Mouse (Mus musculus): ENCODE data around the gene Isyna1. TPM values are rescaled to one million over a fixed set of nuclear protein-coding genes. Genes with fewer than 3 reads are reported as not detected.

Isyna1 gene
- 51.3 and 51.4 TPM in 2 replicates for total RNA-seq (2017)

DNA sequence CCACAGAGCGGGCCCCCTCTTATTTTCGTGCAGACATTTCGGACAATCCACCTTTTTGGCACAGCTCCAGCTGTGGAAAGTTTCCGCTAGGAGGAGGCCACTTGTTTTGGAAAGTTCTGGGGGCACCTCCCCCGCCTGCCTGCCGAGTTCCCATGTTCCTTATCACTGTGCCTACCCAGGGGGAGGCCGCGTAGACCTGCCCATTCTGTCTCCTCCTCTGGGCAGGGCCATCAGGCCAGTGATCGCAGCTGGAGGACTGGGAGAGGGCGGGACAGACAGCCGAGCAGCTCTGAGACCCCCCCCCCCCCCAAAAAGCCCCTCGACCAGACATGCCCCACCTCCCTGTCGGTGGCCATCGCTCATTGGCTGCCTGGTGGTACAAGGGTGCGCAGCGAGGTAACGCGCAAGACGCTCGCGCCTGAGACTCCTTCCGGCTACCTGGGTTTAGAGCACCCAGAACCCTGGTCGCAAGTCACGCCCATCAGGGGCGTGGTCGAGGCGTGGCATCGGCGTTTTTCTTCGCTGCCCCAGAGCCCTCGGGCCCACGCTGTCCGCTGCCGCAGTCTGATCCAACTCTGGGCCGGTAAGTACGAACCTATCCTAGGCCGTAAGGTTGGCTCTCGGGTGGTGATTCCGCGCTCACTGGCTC lies at the start of gene Isyna1:
Gene Isyna1 (plus strand): TSS at position 413 of the 649 bp plus-strand sequence.
- ATAC-seq (ENCODE audit: extremely low read depth, insufficient number of reproducible peaks, low FRiP score, poor library complexity, severe bottlenecking): peak; percentile 84

DNA sequence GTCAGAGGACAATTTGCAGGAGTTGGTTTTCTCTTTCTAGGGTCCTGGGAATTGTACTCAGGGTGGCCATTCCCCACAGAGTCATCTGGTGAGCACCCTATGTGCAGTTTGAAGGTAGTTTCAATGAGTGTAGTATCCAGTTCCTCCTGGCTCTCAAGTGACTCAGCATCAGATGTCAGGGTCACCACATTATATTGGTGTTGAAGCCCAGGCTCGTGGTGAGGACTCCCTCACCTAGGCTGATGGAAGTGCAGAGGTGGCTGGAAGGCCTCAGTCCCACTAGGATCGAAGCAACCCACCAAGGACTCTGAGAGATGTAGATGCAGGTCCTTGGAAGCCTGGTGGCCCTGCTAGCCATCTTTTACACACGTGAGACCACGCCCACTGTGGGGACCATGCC lies 47.8 kb upstream of the Isyna1 start:
- no peak for ATAC-seq (ENCODE audit: extremely low read depth, insufficient number of reproducible peaks, low FRiP score, poor library complexity, severe bottlenecking)

DNA sequence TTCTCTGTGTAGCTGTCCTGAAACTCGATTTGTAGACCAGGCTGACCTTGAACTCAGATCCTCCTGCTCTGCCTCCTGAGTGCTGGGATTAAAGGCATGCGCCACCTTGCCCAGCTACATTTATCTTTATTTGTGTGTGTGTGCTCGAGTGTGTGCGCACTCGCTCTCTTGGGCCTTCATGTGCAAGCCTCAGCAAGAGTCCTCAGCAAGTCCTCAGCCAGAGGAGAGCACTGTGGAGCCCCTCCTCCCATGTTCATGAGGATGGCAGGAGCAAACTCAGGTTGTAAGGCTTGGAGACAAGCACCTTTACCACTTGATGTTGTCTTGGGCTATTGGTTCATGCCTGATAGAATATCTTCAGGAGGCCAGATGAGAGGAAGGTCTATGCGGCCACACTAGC lies 46.4 kb upstream of the Isyna1 start:
- no peak for ATAC-seq (ENCODE audit: extremely low read depth, insufficient number of reproducible peaks, low FRiP score, poor library complexity, severe bottlenecking)

DNA sequence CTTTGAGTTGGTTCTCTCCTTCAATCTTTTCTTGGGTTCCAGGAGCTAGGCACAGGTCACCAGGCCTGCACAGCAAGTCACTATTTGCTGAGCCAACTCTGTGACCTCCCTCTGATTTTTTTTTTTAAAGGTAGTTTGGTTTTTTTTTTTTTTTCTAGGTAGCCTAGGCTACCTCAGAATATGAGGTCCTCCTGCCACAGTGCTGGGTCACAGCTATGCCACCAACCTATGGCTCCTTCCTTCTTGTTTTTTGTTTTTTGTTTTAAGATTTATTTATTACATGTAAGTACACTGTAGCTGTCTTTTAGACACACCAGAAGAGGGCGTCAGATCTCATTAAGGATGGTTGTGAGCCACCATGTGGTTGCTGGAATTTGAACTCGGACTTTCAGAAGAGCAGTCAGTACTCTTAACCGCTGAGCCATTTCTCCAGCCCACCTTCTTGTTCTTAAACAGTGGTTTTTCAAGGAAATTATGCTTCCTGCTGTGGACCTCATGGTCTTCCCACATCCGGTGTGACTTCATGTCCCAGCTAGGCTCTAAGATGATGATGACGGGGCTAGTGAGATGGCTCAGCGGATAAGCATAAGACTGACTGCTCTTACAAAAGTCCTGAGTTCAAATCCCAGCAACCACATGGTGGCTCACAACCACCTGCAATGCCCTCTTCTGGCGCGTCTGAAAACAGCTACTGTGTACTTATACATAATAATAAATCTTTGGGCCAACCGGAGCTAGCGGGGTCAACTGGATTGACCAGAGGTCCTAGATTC lies 44.6 kb upstream of the Isyna1 start:
- ATAC-seq (ENCODE audit: extremely low read depth, insufficient number of reproducible peaks, low FRiP score, poor library complexity, severe bottlenecking): no peak

DNA sequence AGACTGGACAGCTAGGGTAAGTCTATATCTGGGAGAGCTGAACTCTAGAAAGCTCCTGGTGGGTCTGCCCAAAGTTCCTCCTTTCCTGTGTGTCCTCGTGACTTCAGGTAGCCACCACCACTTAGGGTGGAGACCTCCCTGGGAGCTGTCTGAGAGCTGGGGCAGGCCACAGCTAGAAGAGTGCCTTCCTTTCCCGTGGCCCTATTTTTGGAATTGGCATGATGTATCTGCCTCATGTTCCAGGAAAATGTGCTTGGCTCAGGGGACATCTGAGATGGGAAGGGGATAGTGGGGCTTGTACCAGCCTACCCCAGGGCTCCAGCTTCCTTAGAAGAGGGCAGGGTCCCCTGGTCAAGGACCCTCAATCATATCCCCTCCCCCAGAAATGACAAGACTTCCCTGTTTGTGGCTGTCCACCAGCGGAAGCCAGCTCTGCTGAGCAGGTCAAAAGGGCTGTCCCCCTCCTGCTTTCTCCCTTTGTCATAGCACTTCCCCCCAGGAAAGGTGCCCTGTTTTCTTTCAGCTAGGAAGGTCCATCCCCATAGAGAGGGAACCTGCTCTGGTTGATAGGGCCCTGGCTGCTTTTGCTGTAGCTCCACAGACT lies 42.5 kb upstream of the Isyna1 start:
- no peak for ATAC-seq (ENCODE audit: extremely low read depth, insufficient number of reproducible peaks, low FRiP score, poor library complexity, severe bottlenecking)

DNA sequence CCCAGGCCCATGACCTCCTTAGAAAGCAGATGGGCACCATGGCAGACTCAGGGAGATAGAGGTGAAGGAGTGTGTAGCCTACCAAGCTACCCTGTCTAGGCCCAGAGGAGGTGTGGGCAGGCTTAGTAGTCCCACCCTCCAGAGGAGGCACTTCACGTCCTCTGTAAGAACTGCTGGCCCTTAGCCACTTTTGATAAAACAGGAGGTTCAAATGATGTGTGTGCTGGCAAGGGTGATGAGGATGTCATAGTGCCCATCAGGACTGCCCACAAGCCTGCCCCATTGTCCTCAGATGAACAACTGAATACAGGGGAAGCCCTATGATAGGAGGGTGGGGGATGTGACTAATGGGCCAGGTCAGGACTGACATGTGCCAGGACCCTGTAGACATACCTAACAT lies 41.3 kb upstream of the Isyna1 start:
- no peak for ATAC-seq (ENCODE audit: extremely low read depth, insufficient number of reproducible peaks, low FRiP score, poor library complexity, severe bottlenecking)

DNA sequence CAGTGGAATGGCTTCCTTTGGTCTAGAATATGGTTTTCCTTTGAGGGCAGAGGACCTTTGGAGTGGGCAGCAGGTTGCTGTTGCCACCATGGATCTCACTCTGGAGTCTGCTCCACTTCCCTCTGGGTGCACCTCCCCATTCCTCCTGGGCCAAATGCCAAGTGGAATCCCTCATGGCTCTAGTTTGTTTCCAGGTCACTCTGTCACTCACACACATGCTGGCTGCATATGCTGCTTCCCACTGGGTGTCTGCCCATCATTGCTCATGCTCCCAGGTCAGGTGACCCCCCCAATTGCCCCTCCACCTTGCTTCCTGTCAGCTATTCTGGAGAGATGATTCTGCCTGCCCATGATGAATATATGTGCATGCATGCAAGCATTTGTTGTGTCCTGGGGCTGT lies 40.4 kb upstream of the Isyna1 start:
- no peak for ATAC-seq (ENCODE audit: extremely low read depth, insufficient number of reproducible peaks, low FRiP score, poor library complexity, severe bottlenecking)

DNA sequence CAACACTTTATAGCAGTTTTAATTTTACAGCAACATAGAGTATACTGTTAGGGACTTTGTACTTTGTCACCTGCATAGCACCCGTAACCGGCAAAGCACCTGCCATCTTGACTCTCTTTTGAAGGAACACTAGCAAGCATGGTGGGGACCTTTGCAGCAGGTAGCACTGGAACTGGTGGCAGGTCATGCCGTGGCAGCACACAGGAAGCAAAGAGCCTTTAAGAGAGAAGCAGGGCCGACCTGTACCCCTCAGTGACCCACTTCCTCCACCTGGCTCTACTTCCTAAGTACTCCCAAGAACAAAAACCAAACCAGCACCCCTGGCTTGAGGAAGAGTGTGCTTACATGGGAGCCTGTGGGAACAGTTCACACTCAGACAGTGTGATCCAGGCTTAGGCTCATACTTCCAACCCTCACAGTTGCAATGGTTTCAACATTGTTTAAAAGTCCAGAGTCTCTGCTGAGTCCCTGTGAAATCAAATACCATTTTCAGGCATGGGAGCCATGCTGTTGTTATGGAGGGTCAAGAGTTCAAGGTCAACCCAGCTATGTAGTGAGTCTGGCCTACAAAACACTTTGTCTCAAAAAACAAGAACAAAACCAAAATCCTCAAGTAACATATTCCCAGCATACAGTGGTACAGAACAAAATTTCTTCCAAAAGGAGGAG lies 39.0 kb upstream of the Isyna1 start:
- ATAC-seq (ENCODE audit: extremely low read depth, insufficient number of reproducible peaks, low FRiP score, poor library complexity, severe bottlenecking): no peak

DNA sequence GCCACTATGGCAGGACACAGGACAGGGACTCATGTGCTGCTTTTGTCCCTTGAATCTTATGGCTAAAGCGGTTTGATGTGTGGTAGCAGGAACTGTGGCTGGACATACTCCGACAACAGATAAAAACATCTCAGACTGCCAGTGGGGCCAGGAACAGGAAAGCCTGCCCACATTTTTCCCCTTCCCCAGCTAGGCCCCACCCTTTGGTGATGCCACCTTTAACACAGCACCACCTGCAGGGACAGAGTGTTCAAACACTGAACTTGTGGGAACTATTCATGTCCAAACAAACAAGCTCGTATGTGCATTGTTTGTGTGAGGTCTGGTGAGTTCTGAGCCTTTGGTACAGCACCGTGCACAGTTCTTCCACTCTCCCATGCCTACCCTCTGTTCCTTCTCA lies 35.8 kb upstream of the Isyna1 start:
- ATAC-seq (ENCODE audit: extremely low read depth, insufficient number of reproducible peaks, low FRiP score, poor library complexity, severe bottlenecking): peak; percentile 27; the same call in 1 of the 2 replicates

DNA sequence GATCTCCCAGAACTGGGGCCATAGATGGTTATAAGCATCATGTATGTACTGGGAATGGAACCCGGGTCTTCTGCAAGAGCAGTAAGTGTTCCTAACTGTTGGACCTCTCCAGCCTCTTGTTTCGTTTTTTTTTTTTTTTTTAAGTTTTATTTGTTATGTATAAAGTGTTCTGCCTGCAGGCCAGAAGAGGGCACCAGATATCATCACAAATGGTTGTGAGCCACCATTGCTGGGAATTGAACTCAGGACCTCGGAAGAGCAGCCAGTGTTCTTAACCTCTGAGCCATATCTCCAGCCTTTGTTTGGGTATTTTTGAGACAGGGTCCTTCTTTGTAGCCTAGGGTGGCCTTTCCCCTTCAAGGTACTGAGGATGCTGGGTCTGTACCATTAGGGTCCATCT lies 35.2 kb upstream of the Isyna1 start:
- ATAC-seq (ENCODE audit: extremely low read depth, insufficient number of reproducible peaks, low FRiP score, poor library complexity, severe bottlenecking): no peak

DNA sequence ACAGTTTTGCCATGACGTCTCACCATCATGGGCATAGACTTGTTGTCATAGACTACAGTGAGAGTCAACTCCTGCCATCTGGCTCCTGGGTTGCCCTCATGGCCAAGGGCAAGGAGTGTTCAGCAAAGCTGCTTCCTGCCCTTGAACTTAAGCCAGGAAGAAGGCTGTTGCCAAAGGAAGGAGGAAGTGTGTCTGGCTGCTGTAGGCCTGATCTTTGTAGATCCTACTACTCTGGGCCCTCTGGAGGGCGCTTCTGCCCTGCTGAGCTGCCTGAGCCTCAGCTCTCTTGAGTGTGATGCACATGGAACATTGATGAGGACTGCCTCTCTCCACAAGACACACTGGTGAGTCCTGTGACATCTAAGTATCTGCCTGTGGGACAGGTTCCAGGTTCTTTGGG lies 34.1 kb upstream of the Isyna1 start:
- peak; percentile 46 for ATAC-seq (ENCODE audit: extremely low read depth, insufficient number of reproducible peaks, low FRiP score, poor library complexity, severe bottlenecking)

DNA sequence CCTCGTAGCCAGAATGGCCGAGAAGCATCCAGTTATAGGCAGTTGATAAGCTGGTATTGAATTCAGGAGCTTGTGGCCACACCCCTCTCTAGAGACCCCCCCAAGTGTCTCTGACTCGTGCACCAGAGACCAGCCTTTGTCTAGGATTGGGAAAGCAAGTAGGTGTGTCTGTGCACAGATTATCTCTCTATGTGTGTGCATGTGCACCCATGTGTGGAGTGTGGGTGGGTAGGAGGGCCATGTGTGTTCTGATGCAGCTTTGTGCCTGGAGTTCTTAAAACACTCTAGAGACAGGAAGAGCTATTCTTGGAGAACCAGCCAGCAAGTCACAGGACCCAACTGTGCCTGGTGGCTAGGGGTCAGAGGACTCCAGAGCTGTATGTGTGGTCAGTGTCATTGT lies 33.6 kb upstream of the Isyna1 start:
- no peak for ATAC-seq (ENCODE audit: extremely low read depth, insufficient number of reproducible peaks, low FRiP score, poor library complexity, severe bottlenecking)

DNA sequence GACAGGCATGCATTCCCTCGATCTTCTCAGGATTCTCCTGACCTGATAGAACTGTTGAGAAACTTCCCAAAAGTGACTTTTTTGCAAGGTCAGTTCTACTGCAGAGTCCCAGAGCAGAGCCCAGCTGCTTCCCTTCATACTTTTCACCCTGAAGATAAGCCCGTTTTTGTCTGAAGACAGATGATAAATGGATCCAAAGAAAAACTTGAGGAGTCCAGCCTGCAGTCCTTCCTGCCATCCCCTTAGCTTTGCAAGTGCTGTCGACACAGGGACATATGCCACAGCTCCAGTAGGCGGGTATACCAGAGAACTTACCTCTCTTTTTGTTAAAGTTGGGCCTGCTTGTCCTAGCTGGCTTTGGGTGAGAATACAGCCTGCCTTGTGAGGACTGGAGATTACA lies 32.8 kb upstream of the Isyna1 start:
- no peak for ATAC-seq (ENCODE audit: extremely low read depth, insufficient number of reproducible peaks, low FRiP score, poor library complexity, severe bottlenecking)

DNA sequence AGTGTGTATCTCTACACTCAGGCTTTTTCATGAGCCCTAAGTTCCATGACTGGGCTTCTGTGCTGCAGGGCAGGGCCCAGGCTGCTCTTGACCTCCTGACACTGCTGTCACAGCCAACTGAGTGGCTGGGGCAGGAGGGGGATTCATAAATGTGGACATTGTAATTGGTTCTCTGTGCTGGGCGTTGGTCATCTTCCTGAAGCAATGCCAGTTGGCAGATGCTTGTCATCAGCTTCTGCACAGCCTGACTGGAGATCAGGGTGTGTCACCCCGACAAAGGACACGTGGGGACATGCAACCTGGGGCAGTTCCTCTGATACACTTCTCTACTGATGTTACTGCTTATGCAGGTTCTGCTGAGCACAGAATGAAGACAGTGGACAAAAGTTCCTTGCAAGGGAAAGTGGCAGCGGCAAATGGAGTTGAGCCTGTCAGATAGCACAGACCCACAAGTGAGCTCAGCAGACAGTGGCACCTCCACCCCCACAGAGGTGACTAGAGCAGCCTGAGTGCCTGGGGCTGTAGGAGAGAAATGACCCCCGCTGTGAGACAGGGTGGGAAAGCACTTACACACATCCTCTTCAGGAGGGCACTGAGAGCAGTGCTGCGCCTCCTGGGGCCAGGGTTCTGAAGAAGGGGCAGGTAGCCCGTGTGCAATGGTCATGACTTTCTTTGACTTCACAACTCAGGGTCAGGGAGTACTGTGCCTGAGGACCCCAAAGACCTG lies 32.2 kb upstream of the Isyna1 start:
- no peak for ATAC-seq (ENCODE audit: extremely low read depth, insufficient number of reproducible peaks, low FRiP score, poor library complexity, severe bottlenecking)

DNA sequence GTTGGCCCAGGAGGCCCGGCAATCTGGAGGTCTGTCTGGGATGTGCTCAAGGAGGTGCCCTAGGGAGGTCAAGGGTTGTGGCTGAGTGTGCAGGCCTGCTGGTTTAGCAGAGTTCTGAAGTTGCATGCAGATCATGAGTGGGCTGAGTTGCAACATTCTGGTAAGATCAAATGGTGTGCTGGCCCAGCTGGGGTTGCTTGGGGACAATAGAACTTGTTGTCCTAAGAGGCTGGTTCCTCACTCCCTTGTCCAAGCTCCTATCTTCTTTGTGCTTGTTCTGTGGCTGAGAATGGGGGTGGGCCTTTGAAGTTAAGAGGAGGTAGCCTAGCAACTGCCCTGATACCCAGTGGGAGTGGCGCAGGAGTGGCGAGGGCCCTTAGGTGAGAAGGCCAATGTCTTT lies 31.4 kb upstream of the Isyna1 start:
- ATAC-seq (ENCODE audit: extremely low read depth, insufficient number of reproducible peaks, low FRiP score, poor library complexity, severe bottlenecking): no peak

DNA sequence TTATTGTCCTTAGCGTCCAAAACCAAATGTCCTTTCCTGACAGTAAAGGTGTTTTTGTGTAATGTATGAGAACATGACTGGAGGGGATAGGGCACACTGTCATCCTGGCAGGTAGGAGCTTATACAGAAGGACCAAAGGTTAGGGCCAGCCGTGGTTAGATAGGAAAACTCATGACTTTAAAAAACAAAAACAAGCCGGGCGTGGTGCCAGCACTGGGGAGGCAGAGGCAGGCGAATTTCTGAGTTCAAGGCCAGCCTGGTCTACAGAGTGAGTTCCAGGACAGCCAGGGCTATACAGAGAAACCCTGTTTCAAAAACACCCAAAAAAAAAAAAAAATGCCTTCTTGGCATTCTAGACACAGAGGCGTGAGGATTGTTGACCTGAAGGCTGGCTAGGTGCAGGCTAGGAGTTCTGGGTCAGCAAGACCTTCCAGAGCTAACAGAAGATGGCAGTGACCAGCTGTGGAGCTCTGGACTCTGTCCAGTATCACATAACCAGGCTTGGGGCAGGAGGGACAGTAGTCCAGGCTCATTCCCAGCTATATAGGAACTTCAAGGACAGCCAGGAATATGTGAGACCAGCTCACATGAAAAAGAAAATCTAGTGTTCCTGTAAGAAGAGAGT lies 30.3 kb upstream of the Isyna1 start:
- ATAC-seq (ENCODE audit: extremely low read depth, insufficient number of reproducible peaks, low FRiP score, poor library complexity, severe bottlenecking): no peak

DNA sequence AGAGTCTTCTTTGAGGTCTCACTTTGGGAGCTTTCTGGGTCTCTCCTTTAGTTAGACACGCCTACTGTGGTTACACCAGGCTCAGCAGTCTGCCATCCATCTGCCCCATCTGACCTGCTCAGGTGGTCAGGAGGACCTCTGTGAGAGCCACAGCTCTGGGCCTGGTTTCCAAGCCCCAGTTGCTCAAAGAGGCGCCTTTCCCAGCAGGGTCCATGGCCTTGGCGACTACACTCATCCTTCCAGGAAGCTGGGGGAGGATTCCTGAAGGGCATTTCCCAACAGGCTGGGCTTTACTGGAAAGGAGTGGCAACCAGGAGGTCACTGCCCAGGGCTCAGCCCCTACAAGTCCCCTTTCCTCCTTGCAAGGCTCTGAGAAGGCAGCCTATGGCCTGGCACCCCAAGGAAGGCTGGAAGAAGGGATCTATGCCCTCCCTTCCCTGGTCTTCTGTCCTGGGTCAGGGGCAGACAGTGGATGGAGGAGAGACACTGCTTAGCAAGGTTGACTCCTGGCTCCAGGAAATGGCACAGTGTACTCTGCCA lies 29.4 kb upstream of the Isyna1 start:
- ATAC-seq (ENCODE audit: extremely low read depth, insufficient number of reproducible peaks, low FRiP score, poor library complexity, severe bottlenecking): no peak

DNA sequence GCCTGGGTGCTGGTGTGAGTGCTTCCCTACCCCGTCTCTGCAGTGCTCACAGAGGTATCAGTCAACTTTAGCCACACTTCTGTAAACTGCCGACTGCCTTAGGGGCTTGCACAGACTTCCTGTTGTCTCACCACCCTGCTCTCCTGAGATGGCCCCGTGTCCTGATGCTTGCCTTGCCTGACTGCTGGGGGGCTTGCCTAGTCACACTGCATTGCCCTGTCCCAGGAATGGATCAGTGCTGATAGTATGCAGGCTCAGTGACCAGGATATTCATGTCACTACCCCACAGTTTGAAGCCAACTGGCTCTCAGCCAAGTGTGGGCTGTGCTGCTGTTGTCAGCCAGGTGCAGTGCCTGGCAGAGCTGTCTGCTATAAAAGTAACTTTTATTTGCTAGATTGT lies 28.6 kb upstream of the Isyna1 start:
- peak; percentile 23; the same call in 1 of the 2 replicates for ATAC-seq (ENCODE audit: extremely low read depth, insufficient number of reproducible peaks, low FRiP score, poor library complexity, severe bottlenecking)

All from neutrophil, adult 5-6 weeks (primary cell).